Mouse (Mus musculus): ENCODE data around the gene Olfr311.

The Olfr311 gene

DNA sequence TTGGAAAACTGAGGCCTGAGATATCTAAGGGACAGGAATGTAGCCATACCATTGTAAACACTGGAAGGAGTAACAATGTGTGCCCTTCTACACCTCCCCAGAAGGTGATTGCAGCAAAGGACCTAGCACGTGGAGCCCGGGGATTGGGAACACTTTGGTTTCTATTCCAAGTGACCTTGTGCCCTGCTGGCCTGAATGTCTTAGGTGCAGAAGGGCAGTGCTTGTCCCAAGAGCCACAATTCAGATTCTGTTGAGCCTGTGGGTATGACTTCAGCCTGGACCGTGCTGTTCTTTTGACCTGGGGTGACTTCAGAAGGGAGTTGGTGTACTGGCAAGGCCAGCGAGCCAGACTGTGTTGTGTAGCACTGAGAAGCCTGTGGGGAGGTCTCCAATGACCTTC lies 31.9 kb downstream of the Olfr311 start:
- no peak for ATAC-seq (ENCODE audit: low TSS enrichment)

GRCm38 (mm10) chr11:58883756-58884155 lies 44.7 kb downstream of the Olfr311 start:
- ATAC-seq (ENCODE audit: low TSS enrichment) = no peak

GRCm38 (mm10) chr11:58890511-58890910 lies 51.5 kb downstream of the Olfr311 start:
- ATAC-seq (ENCODE audit: low TSS enrichment) = no peak

Data from frontal cortex, adult (tissue).